Mouse (Mus musculus) stomach, postnatal 0 days (tissue): ENCODE data around the gene Gm20604.

Experiments
- CTCF ChIP-seq: IDR thresholded peaks from 2 replicates; pipeline ENCODE4 v1.5.1; 2016; ENCODE audit warnings: antibody characterized with exemption, low read depth, mild to moderate bottlenecking, moderate library complexity
- EP300 ChIP-seq: optimal IDR thresholded peaks from 2 replicates; pipeline ENCODE3; 2016; ENCODE audit warnings: antibody characterized with exemption

- TF ChIP-seq CTCF (no peak), EP300 (no peak)
Measured at GRCm38 (mm10) chr12:102757055-102757688, 1.3 kb downstream of the Gm20604 start.
